Mouse (Mus musculus): ENCODE measurements around the gene Ang4. TPM values are rescaled to one million over a fixed set of nuclear protein-coding genes. Genes with fewer than 3 reads are reported as not detected.
A peak's percentile ranks its signal among the peaks of the same experiment; 100 is the strongest.
"Not testable (repeated sequence)": the region's sequence is repeated elsewhere in the genome, so short reads cannot be mapped to it uniquely, and the experiment has no call there.

The Ang4 gene
- polyA plus RNA-seq, 1 experiment from 2014 or later, result not detected

- Histone ChIP-seq H3K4me1 (ENCODE audit: insufficient read depth) (no peaks in the 10 kb centered on the region), H3K9ac (replicated peaks) (no peak overlapping the region), H3K4me3 (ENCODE audit: low read depth, low read length) (no peak overlapping the region), H3K27ac (ENCODE audit: low read depth) (no peak overlapping the region), H3K9me3 (ENCODE audit: low read length) (no peaks in the 10 kb centered on the region), H3K4me2 (ENCODE audit: low read depth, low read length) (no peak overlapping the region), H3K36me3 (replicated peaks; ENCODE audit: insufficient read depth, low read length) (no peaks in the 10 kb centered on the region), H3K27me3 (ENCODE audit: insufficient read depth, low read length) (no peaks in the 10 kb centered on the region)
- ATAC-seq (no peak), DNase-seq (no peak)
- 72% methylated on average over 4 of the region's 4 CpGs for WGBS (ENCODE audit: insufficient replicate concordance)
- TF ChIP-seq CTCF (IDR thresholded peaks at IDR 0.05; ENCODE audit: low read depth) (no peak), EP300 (IDR thresholded peaks at IDR 0.05; ENCODE audit: low read depth) (no peak)
Observed at GRCm38 (mm10) chr14:51778865-51779481, 5.6 kb upstream of the Ang4 start.

- H3K9me3 ChIP-seq (ENCODE audit: low read length), result no peaks in the 10 kb centered on the region
- TF ChIP-seq EP300 (IDR thresholded peaks at IDR 0.05; ENCODE audit: low read depth), result no peak
- no peaks in the 10 kb centered on the region for H3K36me3 ChIP-seq (replicated peaks; ENCODE audit: insufficient read depth, low read length)
- no peak overlapping the region for H3K4me2 ChIP-seq (ENCODE audit: low read depth, low read length)
- ATAC-seq (no peak), DNase-seq (no peak)
- no peaks in the 10 kb centered on the region for H3K27me3 ChIP-seq (ENCODE audit: insufficient read depth, low read length)
- H3K4me1 ChIP-seq (ENCODE audit: insufficient read depth), result no peaks in the 10 kb centered on the region
- no peak overlapping the region for H3K27ac ChIP-seq (ENCODE audit: low read depth)
- no peak overlapping the region for H3K4me3 ChIP-seq (ENCODE audit: low read depth, low read length)
- no peak overlapping the region for H3K9ac ChIP-seq (replicated peaks)
- WGBS (ENCODE audit: insufficient replicate concordance), result 84% methylated on average over 1 of the region's 1 CpGs
Observed at GRCm38 (mm10) chr14:51777791-51778190, 4.4 kb upstream of the Ang4 start.

- peak; percentile 53 for TF ChIP-seq CTCF (IDR thresholded peaks at IDR 0.05; ENCODE audit: low read depth)
- not testable (repeated sequence) for H3K9ac ChIP-seq (replicated peaks); H3K27ac ChIP-seq (ENCODE audit: low read depth); ATAC-seq; H3K4me2 ChIP-seq (ENCODE audit: low read depth, low read length); H3K9me3 ChIP-seq (ENCODE audit: low read length); H3K36me3 ChIP-seq (replicated peaks; ENCODE audit: insufficient read depth, low read length); H3K4me1 ChIP-seq (ENCODE audit: insufficient read depth); H3K27me3 ChIP-seq (ENCODE audit: insufficient read depth, low read length); H3K4me3 ChIP-seq (ENCODE audit: low read depth, low read length); DNase-seq
- WGBS (ENCODE audit: insufficient replicate concordance), result 69% methylated on average over 1 of the region's 1 CpGs
Observed at GRCm38 (mm10) chr14:51771378-51771777, 2.0 kb downstream of the Ang4 start.

- ATAC-seq, result no peak
- H3K9me3 ChIP-seq (ENCODE audit: low read length), result no peaks in the 10 kb centered on the region
- DNase-seq, result no peak
- H3K4me2 ChIP-seq (ENCODE audit: low read depth, low read length), result no peak overlapping the region
- no peak for TF ChIP-seq EP300 (IDR thresholded peaks at IDR 0.05; ENCODE audit: low read depth)
- TF ChIP-seq CTCF (IDR thresholded peaks at IDR 0.05; ENCODE audit: low read depth), result no peak
- no peaks in the 10 kb centered on the region for H3K4me1 ChIP-seq (ENCODE audit: insufficient read depth)
- no peaks in the 10 kb centered on the region for H3K36me3 ChIP-seq (replicated peaks; ENCODE audit: insufficient read depth, low read length)
- H3K4me3 ChIP-seq (ENCODE audit: low read depth, low read length), result no peak overlapping the region
- no peaks in the 10 kb centered on the region for H3K27me3 ChIP-seq (ENCODE audit: insufficient read depth, low read length)
- WGBS (ENCODE audit: insufficient replicate concordance), result 62% methylated on average over 2 of the region's 2 CpGs
- no peak overlapping the region for H3K9ac ChIP-seq (replicated peaks)
- H3K27ac ChIP-seq (ENCODE audit: low read depth), result no peak overlapping the region
Observed at GRCm38 (mm10) chr14:51755944-51756343, 17.4 kb downstream of the Ang4 start.

- H3K4me3 ChIP-seq (ENCODE audit: low read depth, low read length), result no peak overlapping the region
- no peak for TF ChIP-seq EP300 (IDR thresholded peaks at IDR 0.05; ENCODE audit: low read depth)
- TF ChIP-seq CTCF (IDR thresholded peaks at IDR 0.05; ENCODE audit: low read depth), result no peak
- H3K36me3 ChIP-seq (replicated peaks; ENCODE audit: insufficient read depth, low read length), result no peaks in the 10 kb centered on the region
- no peaks in the 10 kb centered on the region for H3K9me3 ChIP-seq (ENCODE audit: low read length)
- H3K27ac ChIP-seq (ENCODE audit: low read depth), result no peak overlapping the region
- H3K4me2 ChIP-seq (ENCODE audit: low read depth, low read length), result peak overlapping the region; percentile 1; the same call in 1 of the 2 replicates
- WGBS (ENCODE audit: insufficient replicate concordance), result 1% methylated on average over 42 of the region's 42 CpGs
- DNase-seq (no peak), ATAC-seq (no peak)
- no peak overlapping the region for H3K9ac ChIP-seq (replicated peaks)
- peaks cover 37% of the 10 kb centered on the region for H3K27me3 ChIP-seq (ENCODE audit: insufficient read depth, low read length)
- H3K4me1 ChIP-seq (ENCODE audit: insufficient read depth), result no peaks in the 10 kb centered on the region
Observed at GRCm38 (mm10) chr14:51740347-51741170, 32.8 kb downstream of the Ang4 start.

- Histone ChIP-seq H3K4me1 (ENCODE audit: insufficient read depth) (no peaks in the 10 kb centered on the region), H3K27me3 (ENCODE audit: insufficient read depth, low read length) (peaks cover 37% of the 10 kb centered on the region), H3K36me3 (replicated peaks; ENCODE audit: insufficient read depth, low read length) (no peaks in the 10 kb centered on the region), H3K4me2 (ENCODE audit: low read depth, low read length) (no peak overlapping the region), H3K4me3 (ENCODE audit: low read depth, low read length) (no peak overlapping the region), H3K9ac (replicated peaks) (no peak overlapping the region), H3K27ac (ENCODE audit: low read depth) (no peak overlapping the region), H3K9me3 (ENCODE audit: low read length) (no peaks in the 10 kb centered on the region)
- DNase-seq (no peak), ATAC-seq (no peak)
- no peak for TF ChIP-seq CTCF (IDR thresholded peaks at IDR 0.05; ENCODE audit: low read depth)
- no peak for TF ChIP-seq EP300 (IDR thresholded peaks at IDR 0.05; ENCODE audit: low read depth)
- WGBS (ENCODE audit: insufficient replicate concordance), result 4% methylated on average over 23 of the region's 24 CpGs
Observed at GRCm38 (mm10) chr14:51739150-51739993, 34.0 kb downstream of the Ang4 start.
